9 mouse cellular contexts compared by ENCODE assay signal in the genomic region with DNA sequence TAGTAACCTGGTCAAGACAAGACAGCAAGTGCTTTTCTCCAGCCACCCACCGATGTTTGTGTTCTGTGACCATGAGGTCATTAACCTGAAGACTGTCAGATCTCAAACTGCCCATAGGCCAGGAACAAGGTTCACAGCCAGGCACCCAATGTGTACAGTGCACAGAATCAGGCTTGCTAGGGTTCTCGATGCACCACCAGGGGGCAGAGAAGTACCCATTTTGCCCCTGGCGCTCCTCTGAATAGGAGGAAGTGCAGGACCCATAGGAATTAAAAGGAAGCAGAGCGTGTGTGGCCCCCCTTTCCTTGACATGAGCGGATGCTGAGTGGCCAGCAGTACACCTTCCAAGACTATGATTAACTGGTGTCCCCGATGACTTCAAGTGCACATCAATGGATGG. TPM values are rescaled to one million over a fixed set of nuclear protein-coding genes. Genes with fewer than 3 reads are reported as not detected.
A peak's percentile ranks its signal among the peaks of the same experiment; 100 is the strongest.
DNase-seq lines count a peak whose midpoint lies in the region; ATAC-seq and TF ChIP-seq lines count a peak whose summit lies in the region.
"Had no signal": no experiment of that assay in that cellular context is flagged by ENCODE, and none has a peak within 500 bp of the region (broad histone marks: within the 10 kb centered on the region; RNA-seq: fewer than 3 reads in every experiment).

No protein-coding gene starts in this region.

- peak; percentile 86 for TF ChIP-seq CTCF in layer of hippocampus, adult 2 months (conservative IDR thresholded peaks at IDR 0.05)

- no peaks in the 10 kb centered on the region for H3K9me3 ChIP-seq in embryonic facial prominence, embryonic 10.5 days
- H3K9me3 ChIP-seq: lung, embryonic 15.5 days had no signal

- intact Hi-C loops in heart, postnatal 25 days (cut with DNase I), result loop anchor here (1.0 to 10.0 kb wide), 5 partner anchors 17 to 662 kb away; partner anchors contain the start of gene Arih1

- 37% methylated on average over 6 of the region's 6 CpGs for WGBS in embryonic facial prominence, embryonic 10.5 days

- DNase-seq in frontal cortex, postnatal 14 days (ENCODE audit: low spot score in 2 of 2), result no peak
- peak; percentile 68 for DNase-seq in adrenal gland, adult 2 months
- DNase-seq in embryonic facial prominence, embryonic 10.5 days (ENCODE audit: low spot score), result peak; percentile 66
- DNase-seq in heart, postnatal 25 days (ENCODE audit: low spot score), result peak; percentile 20
- DNase-seq in layer of hippocampus, adult 2 months (ENCODE audit: low spot score in 2 of 2), result peak; percentile 64 to 73
- DNase-seq in lung, postnatal 4 days, result peak; percentile 54 to 76
- DNase-seq in right cerebral cortex, adult 2 months (ENCODE audit: low spot score in 2 of 2), result peak; percentile 55 to 68

- no peaks in the 10 kb centered on the region for H3K27me3 ChIP-seq in embryonic facial prominence, embryonic 10.5 days (replicated peaks; ENCODE audit: low read depth, poor library complexity, severe bottlenecking)
- H3K27me3 ChIP-seq: lung, embryonic 15.5 days had no signal

- no peaks in the 10 kb centered on the region; the same call in 1 of the 2 replicates for H3K4me1 ChIP-seq in embryonic facial prominence, embryonic 10.5 days
- H3K4me1 ChIP-seq: lung, embryonic 15.5 days had no signal

- no peak overlapping the region for H3K4me3 ChIP-seq in embryonic facial prominence, embryonic 10.5 days
- H3K4me3 ChIP-seq in layer of hippocampus, adult 2 months, result no peak overlapping the region
- H3K4me3 ChIP-seq: lung, embryonic 15.5 days had no signal

- peaks cover 34% of the 10 kb centered on the region for H3K36me3 ChIP-seq in embryonic facial prominence, embryonic 10.5 days (replicated peaks)

- H3K27ac ChIP-seq in embryonic facial prominence, embryonic 10.5 days (replicated peaks), result no peak overlapping the region
- H3K27ac ChIP-seq in layer of hippocampus, adult 2 months, result no peak overlapping the region
- H3K27ac ChIP-seq: lung, embryonic 15.5 days had no signal

- peak; percentile 86 for ATAC-seq in frontal cortex, adult (ENCODE audit: low TSS enrichment)

RNA-seq across cellular contexts. Expression of gene Celf6, which starts 10.6 kb away (rescaled TPM):
- total RNA-seq in adrenal gland, adult 2 months (2021), result 1 to 10 TPM; 3.0 to 8.6 TPM
- 3.9 and 13.9 TPM in 2 replicates for polyA plus RNA-seq in adrenal gland, adult 2 months (2012; rRNA removed)
- 1.3 TPM in 2 replicates for polyA plus RNA-seq in embryonic facial prominence, embryonic 10.5 days (2016; fragmentation: Nextera tagmentation; extraction: Ambion mirVana)
- total RNA-seq in heart, postnatal 25 days (2021), result not detected
- 10 to 100 TPM; 25.2 to 30.4 TPM for total RNA-seq in layer of hippocampus, adult 2 months (2021)

RNA-seq across cellular contexts. Expression of gene Tmem202, which starts 27.5 kb away (rescaled TPM):
- 1 to 10 TPM; 2.5 to 3.5 TPM for total RNA-seq in adrenal gland, adult 2 months (2021)
- 4.1 and 4.4 TPM in 2 replicates for polyA plus RNA-seq in adrenal gland, adult 2 months (2012; rRNA removed)
- not detected in 2 replicates for polyA plus RNA-seq in embryonic facial prominence, embryonic 10.5 days (2016; fragmentation: Nextera tagmentation; extraction: Ambion mirVana)
- total RNA-seq in heart, postnatal 25 days (2021), result under 1 TPM; 0.52 to 0.64 TPM
- 1 to 10 TPM; 2.4 to 2.8 TPM for total RNA-seq in layer of hippocampus, adult 2 months (2021)
- polyA plus RNA-seq: lung, embryonic 15.5 days had no signal

RNA-seq across cellular contexts. Expression of gene Hexa, which starts 27.8 kb away (rescaled TPM):
- total RNA-seq in adrenal gland, adult 2 months (2021), result 100 to 1,000 TPM; 134 to 162 TPM
- polyA plus RNA-seq in adrenal gland, adult 2 months (2012; rRNA removed), result 123 and 137 TPM in 2 replicates
- polyA plus RNA-seq in embryonic facial prominence, embryonic 10.5 days (2016; fragmentation: Nextera tagmentation; extraction: Ambion mirVana), result 42.5 and 43.2 TPM in 2 replicates
- total RNA-seq in heart, postnatal 25 days (2021), result 10 to 100 TPM; 36.8 TPM
- 10 to 100 TPM; 47.8 to 51.0 TPM for total RNA-seq in layer of hippocampus, adult 2 months (2021)

RNA-seq across cellular contexts. Expression of gene Parp6, which starts 50.0 kb away (rescaled TPM):
- 10 to 100 TPM; 25.3 to 32.9 TPM for total RNA-seq in adrenal gland, adult 2 months (2021)
- polyA plus RNA-seq in adrenal gland, adult 2 months (2012; rRNA removed), result 6.0 and 6.5 TPM in 2 replicates
- polyA plus RNA-seq in embryonic facial prominence, embryonic 10.5 days (2016; fragmentation: Nextera tagmentation; extraction: Ambion mirVana), result 37.7 and 40.8 TPM in 2 replicates
- 10 to 100 TPM; 17.9 to 20.2 TPM for total RNA-seq in heart, postnatal 25 days (2021)
- total RNA-seq in layer of hippocampus, adult 2 months (2021), result 100 to 1,000 TPM; 129 to 132 TPM

Comparison
In these comparisons a context has a peak if more than half of its experiments do, and no peak if none do; other contexts are left out.
1. DNase-seq: peak in adrenal gland, adult 2 months (single experiment), embryonic facial prominence, embryonic 10.5 days (single experiment), heart, postnatal 25 days (single experiment), layer of hippocampus, adult 2 months (2 of 2), lung, postnatal 4 days (2 of 2) and right cerebral cortex, adult 2 months (2 of 2); none in frontal cortex, postnatal 14 days (0 of 2).